Mouse (Mus musculus) bone marrow macrophage, adult 2 months (primary cell): ENCODE data around the gene Slain1. TPM values are rescaled to one million over a fixed set of nuclear protein-coding genes. Genes with fewer than 3 reads are reported as not detected.
"Not testable (repeated sequence)": the region's sequence is repeated elsewhere in the genome, so short reads cannot be mapped to it uniquely, and the experiment has no call there.

ENCODE experiments used
- H3K27ac ChIP-seq: 2 replicates; pipeline ENCODE4 v1.5.1; 2012; ENCODE audit warnings: low read depth, low read length; ENCODE audit not compliant: insufficient read depth
- H3K4me1 ChIP-seq: 2 replicates; pipeline ENCODE4 v1.6.1; 2012; ENCODE audit warnings: low read length; ENCODE audit not compliant: control insufficient read depth, insufficient read depth
- H3K4me3 ChIP-seq: 2 replicates; pipeline ENCODE4 v1.5.1; 2012; ENCODE audit warnings: mild to moderate bottlenecking, low read length, moderate library complexity; ENCODE audit not compliant: insufficient read depth
- CTCF ChIP-seq: IDR thresholded peaks from 2 replicates; pipeline ENCODE4 v1.5.1; 2012; ENCODE audit warnings: low read depth, mild to moderate bottlenecking, low read length, moderate library complexity
- POLR2A ChIP-seq: IDR thresholded peaks from 2 replicates; pipeline ENCODE4 v1.6.1; 2012; ENCODE audit warnings: mild to moderate bottlenecking, low read depth, low read length, borderline replicate concordance
- polyA plus RNA-seq: library from polyadenylated mRNA; stranded (reverse); fragments of >200 nt; gene quantifications from 2 replicates; pipeline ENCODE4 v1.2.4, GENCODE M21; 2012; ENCODE audit not compliant: missing spikeins, insufficient read depth, insufficient read length

The Slain1 gene
- polyA plus RNA-seq, 1 experiment = not detected

DNA sequence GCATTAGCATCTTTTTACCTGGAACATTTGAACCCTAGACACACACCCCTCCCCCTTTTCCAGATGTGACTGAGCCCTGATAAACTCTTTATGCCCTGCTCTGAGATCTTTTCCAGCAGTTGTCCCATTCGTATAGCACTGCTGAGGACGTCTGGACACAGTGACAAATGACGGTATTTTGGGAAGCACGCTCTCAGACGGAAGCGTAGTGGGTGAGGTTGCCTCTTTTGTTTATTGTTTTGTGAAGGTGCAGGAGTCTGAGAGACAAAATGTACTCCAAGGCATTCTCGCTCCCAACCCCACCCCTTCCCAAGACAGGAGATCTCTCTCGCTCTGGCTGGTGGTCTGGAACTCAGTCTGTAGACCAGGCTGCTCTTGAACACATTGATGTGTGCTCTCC, 92.1 kb downstream of the Slain1 start:
- H3K4me3 ChIP-seq = no peak overlapping the region
- no peak for TF ChIP-seq CTCF
- no peak for TF ChIP-seq POLR2A
- H3K4me1 ChIP-seq = no peaks in the 10 kb centered on the region
- H3K27ac ChIP-seq = no peak overlapping the region

DNA sequence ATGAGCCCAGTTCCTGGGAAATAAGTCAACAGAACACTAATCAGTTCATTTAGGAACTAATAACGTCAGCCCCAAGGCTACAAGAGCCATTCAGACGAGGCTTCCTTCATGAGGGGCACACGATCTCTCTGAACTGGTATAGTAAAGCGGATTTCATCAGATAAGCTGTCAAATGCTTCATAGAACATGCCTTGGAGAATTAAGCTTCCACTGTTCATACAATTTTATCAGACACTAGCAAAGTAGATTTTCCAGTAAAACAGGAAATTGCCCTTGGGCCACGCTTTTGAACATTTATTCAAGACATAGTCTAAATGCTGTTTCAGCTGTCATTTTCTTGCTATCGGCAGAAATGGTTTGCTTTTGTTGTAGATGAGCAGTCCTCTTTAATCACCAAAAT, 97.3 kb downstream of the Slain1 start:
- H3K27ac ChIP-seq = no peak overlapping the region
- no peak for TF ChIP-seq CTCF
- TF ChIP-seq POLR2A = no peak
- no peak overlapping the region for H3K4me3 ChIP-seq
- H3K4me1 ChIP-seq = no peaks in the 10 kb centered on the region

DNA sequence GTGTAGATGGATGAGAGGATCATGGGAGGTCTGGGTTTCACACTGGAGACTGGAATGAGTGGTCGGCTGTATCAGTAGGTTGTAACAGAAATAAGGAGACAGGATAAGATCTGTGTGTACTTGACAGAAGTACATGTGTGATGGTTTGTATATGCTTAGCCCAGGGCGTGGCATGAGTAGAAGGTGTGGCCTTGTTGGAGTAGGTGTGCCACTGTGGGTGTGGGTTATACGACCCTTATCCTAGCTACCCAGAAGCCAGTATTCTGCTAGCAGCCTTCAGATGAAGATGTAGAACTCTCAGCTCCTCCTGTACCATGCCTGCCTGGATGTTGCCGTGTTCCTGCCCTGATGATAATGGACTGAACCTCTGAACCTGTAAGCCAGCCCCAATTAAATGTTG, 100.6 kb downstream of the Slain1 start:
- not testable (repeated sequence) for H3K27ac ChIP-seq, H3K4me1 ChIP-seq, H3K4me3 ChIP-seq

DNA sequence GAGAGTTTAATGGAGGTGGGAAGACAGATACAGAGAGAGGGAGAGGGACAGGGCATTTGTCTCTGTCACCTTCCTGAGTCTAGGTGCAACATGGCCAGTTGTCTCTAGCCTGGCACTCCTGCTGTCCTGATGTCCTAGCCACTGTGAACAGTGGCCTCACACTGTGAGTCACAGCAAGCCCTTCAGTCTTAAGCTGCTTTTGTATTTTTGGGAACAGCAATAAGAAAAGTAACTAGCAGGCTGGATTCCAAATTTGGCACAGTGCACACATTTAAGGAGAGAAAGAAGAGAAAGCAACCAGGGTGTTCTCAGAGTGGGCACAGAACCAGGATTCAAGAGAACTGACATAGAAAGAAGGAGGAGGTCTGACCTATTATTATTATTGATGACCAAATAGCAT, 101.4 kb downstream of the Slain1 start:
- H3K4me1 ChIP-seq = peaks cover 2% of the 10 kb centered on the region; the same call in 1 of the 2 replicates
- H3K27ac ChIP-seq = no peak overlapping the region
- no peak overlapping the region for H3K4me3 ChIP-seq
- no peak for TF ChIP-seq POLR2A
- TF ChIP-seq CTCF = no peak

DNA sequence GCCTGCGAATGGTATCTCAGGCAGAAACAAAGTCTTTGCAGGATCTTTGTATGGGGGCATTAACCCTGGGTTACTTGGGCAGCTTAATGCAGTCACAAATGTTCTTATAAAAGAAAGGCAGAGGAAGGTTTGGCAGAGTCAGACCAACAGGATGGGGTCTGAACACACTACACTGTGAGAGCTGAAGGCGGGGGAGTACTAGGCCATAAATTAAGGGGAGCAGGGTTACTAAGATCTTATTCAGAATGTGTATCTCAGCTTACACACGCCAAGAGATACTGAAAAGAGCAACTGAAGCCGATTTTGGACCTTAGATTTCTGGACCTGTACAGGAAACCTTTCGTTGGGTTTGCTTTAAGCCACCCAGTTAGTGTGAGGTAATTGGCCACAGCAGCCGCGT, 102.7 kb downstream of the Slain1 start:
- Histone ChIP-seq H3K4me1 (peaks cover 2% of the 10 kb centered on the region; the same call in 1 of the 2 replicates), H3K27ac (no peak overlapping the region), H3K4me3 (no peak overlapping the region)
- TF ChIP-seq POLR2A (no peak), CTCF (no peak)

DNA sequence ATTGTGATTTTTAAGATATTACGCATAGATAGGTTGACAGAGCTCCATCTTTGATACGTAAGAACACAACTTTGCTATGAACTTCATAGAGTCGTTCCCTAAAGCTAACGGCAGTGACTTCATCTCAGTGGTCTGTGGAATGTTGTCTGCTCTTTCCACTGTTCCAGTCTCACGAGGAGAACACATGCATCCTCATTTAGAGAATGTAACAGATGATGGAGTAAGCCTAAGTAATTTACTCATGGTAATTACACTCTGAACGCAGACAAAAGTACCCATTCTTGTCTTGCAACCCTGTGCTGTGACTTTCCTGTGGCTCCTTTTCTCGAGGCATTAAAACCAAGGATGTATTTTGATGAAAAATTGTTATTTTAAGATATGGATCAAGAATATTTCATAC, 104.0 kb downstream of the Slain1 start:
- Histone ChIP-seq H3K4me1 (peaks cover 2% of the 10 kb centered on the region; the same call in 1 of the 2 replicates), H3K27ac (no peak overlapping the region), H3K4me3 (no peak overlapping the region)
- no peak for TF ChIP-seq POLR2A
- no peak for TF ChIP-seq CTCF

DNA sequence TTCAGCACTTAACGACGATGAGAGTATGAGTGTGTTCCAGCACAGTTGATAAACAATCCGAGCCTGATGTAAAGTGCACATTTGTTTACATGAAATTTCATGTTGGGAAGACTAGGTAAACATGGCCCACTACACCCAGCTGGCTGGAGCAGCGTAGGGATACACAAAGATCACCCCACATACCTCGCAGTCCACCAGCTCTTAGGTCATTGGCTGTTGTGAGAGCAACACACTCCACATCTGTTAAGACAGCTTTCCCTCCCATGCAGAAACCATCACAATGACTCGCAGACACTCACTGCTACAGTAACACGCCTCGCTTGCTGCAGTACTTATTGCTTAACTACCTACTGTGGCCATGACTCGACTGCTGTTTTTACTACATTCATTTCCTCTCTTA, 104.4 kb downstream of the Slain1 start:
- Histone ChIP-seq H3K27ac (no peak overlapping the region), H3K4me3 (no peak overlapping the region), H3K4me1 (peaks cover 2% of the 10 kb centered on the region; the same call in 1 of the 2 replicates)
- TF ChIP-seq CTCF (no peak), POLR2A (no peak)

Other genes with a start within 250 kb of the Slain1 start
- not detected in 2 replicates for gene Scel, start 136.9 kb upstream of the Slain1 start, polyA plus RNA-seq
- gene Ednrb, start 194.2 kb downstream of the Slain1 start, polyA plus RNA-seq = 2.2 and 2.5 TPM in 2 replicates